Mouse (Mus musculus) embryo, embryonic 11 days (tissue): ENCODE measurements around the gene Olfr1076.
"Not testable (repeated sequence)": the region's sequence is repeated elsewhere in the genome, so short reads cannot be mapped to it uniquely, and the experiment has no call there.

Experiments
- DNase-seq: peaks from one replicate; pipeline ENCODE4 v3.0.0-alpha.2; 2015

The Olfr1076 gene

DNA sequence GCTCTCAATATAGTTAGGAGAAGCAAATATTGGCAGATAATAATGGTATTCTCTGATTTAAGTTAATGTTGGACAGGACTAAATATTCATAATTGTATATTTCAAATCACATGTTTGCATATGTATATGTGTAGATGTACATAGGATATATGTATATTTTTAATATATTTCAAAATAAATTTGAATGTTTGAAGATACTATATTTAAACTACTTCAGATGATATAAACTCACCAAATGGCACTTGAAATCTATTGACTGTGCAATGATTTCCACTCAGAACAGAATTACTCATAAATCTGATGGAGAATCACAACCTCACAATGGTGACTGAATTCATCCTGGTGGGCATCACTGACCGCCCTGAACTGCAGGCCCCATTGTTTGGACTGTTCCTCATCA lies at the start of gene Olfr1076:
Gene Olfr1076, plus strand, starts transcription at position 301 of the 400 bp plus-strand sequence.
- no peak for DNase-seq

DNA sequence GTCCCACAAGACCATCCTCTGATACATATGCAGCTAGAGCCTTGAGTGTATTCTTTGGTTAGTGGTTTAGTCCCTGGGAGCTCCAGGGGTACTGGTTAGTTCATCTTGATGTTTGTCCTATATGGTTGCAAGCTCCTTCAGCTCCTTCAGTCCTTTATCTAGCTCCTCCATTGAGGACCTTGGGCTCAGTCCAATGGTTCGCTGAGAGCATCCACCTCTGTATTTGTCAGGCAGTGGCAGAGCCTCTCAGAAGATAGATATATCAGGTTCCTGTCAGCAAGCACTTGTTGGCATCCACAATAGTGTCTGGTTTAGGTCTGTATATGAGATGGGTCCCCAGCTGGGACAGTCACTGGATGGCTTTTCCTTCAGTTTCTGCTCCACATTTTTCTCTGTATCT lies 47.8 kb upstream of the Olfr1076 start:
- DNase-seq: no peak

DNA sequence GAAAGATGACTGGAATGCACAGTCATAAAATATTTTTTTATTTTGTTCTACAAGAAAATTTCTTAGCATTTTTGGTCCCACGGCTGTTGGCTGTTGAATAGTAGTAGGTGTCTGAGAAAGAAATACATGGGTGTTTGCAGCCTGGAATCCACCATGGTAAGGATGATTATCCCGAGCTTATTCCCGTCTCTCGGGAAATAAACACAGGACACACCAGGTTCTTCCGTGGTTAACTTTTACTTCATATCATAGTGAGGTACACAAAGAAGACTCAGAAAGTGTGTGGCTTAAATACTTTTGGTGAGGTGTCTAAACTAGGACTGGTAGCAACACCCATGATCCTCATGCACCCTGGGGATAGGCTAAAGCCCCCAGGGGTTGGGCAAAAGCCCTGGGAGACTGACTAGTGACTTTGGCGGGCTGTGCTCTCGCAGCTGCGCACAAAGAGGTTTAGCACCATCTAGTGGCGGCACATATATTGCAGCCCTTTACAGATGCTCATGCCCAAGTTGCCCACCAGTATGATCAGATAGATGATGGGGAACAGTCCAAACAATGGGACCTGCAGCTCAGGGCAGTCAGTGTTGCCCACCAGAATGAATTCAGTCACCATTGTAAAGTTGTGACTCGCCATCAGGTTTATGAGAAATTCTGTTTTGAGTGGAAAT lies 43.7 kb upstream of the Olfr1076 start:
- DNase-seq: peak; percentile 73

DNA sequence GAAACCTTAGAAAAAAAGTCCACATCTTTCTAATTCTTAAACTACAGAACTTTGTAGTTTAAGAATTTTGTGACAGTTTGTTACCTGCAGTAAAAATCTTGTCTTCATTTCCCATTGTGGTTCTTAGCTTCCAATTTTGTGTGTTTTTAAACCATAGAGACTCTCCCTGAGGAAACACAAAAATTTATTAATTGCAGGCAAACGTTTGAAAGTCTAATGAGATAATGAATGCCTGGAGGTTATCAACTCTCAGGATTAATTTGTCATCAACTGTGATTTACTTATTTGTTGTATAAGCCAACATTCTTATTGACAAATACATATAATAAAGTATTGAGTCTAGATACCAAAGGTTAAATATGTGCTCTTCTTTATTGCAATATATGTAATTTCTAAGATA lies 21.0 kb upstream of the Olfr1076 start, which contains the start of gene Olfr228:
Gene Olfr228, minus strand, starts transcription at position 101 of the 400 bp plus-strand sequence.
- DNase-seq: no peak

DNA sequence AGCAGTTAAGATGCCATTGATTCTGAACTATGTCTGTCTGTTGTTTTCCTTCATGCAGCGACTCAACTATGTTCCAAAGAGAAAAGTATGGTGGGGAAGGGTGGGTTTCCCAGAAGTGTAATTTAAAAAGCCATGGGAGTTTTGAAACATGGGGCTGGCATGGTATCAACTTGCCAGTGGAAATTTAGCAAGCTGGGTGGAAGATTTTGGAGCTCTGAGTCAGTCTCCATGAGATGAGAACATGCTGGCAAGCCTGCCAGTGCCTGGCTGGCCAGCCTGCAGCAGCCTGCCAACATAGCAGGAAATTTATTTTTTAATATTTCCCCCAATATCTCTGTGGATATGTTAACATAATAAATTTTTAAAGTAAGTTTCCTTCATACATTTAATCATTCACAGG lies 22.7 kb downstream of the Olfr1076 start:
- DNase-seq: no peak

DNA sequence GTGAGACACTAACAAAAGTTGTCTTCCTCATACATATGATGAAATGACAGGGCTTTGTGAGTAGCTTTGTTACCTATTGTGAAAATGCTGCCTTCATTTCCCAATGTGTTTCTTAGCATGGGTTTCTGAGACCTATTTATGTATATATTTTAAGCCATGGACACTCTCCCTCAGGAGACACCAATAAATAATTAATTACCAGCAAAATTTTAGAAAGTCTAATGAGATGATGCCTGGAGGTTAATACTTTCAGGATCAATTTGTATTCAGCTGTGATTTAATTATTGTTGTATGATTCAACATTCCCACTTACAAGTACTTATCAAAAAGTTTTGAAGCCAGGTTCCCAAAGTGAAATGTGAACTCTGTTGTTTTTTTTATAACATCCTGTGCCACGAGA lies 34.1 kb downstream of the Olfr1076 start, which contains the start of gene Olfr1079:
Gene Olfr1079, minus strand, starts transcription at position 101 of the 400 bp plus-strand sequence.
- no peak for DNase-seq

DNA sequence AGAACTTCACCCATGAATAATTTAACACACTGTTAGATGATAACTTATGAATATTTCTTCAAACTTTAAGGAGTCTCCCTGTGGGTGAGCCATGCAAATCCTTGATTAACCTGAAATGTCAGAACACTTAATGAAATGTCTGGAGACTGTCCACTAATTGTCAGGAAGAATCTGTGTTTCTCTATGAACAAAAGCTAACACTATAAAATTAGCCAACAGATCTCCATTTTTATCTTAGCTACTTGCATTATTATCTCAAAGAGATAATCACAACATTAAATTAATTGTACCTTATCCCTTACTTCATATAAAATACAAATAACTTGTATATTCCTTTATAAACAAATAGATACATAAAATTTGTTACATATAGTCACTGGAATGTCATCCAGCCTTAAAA lies 49.9 kb downstream of the Olfr1076 start, which contains the start of gene Olfr1080:
Gene Olfr1080, minus strand, starts transcription at position 101 of the 400 bp plus-strand sequence.
- DNase-seq: not testable (repeated sequence)
